Mouse (Mus musculus) cortical plate, adult 2 months (tissue): ENCODE measurements at regions not wholly inside any gene's neighbourhood (a gene's known extent, or its start where the extent isn't known, plus 50 kb on each side); places are given as distances from the start of the nearest gene placed in this dataset.

ENCODE experiments used
- H3K27ac ChIP-seq: fragments of 200-500 bp; 2 replicates; pipeline ENCODE4 v1.5.1; 2012; ENCODE audit warnings: low read length, control low read depth, inconsistent platforms; ENCODE audit not compliant: insufficient read depth
- H3K4me1 ChIP-seq: fragments of 200-500 bp; 2 replicates; pipeline ENCODE4 v1.6.1; 2011; ENCODE audit warnings: low read length; ENCODE audit not compliant: control insufficient read depth, insufficient read depth
- H3K4me3 ChIP-seq: fragments of 200-500 bp; 2 replicates; pipeline ENCODE4 v1.5.1; 2011; ENCODE audit warnings: mild to moderate bottlenecking, low read length, control low read depth; ENCODE audit not compliant: insufficient read depth
- CTCF ChIP-seq: fragments of 200-500 bp; IDR thresholded peaks from 2 replicates; pipeline ENCODE4 v1.5.1; 2011; ENCODE audit warnings: mild to moderate bottlenecking, control low read depth, low read length; ENCODE audit not compliant: insufficient read depth; ENCODE audit errors: extremely low read depth
- POLR2A ChIP-seq: fragments of 200-500 bp; IDR thresholded peaks from 2 replicates; pipeline ENCODE4 v1.6.1; 2011; ENCODE audit warnings: mild to moderate bottlenecking, low read length, control low read depth; ENCODE audit not compliant: insufficient read depth; ENCODE audit errors: extremely low read depth

DNA sequence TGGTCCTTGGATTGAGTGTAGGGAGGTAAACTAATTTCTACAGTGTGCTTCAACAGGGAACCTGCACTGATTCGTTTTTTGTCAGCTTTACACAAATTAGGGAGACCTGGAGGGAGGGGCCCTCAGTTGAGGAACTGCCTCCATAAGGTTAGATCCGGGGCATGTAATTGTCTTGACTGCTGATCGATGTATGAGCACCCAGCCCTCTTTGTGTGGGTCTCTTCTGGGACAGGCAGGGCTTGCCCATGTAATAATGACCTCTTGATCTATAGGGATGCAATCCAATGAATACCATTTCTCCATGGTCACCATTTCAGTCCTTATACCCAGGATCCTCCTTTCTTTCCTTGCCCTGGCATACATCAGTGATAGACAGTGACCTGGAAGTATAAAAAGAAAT is 398.4 kb downstream of the Rergl start:
- H3K4me1 ChIP-seq, result no peaks in the 10 kb centered on the region
- H3K27ac ChIP-seq, result no peak overlapping the region
- TF ChIP-seq CTCF (no peak), POLR2A (no peak)
- H3K4me3 ChIP-seq, result no peak overlapping the region

GRCm38 (mm10) chr6:139099273-139099672 is 402.5 kb downstream of the Rergl start:
- TF ChIP-seq CTCF (no peak), POLR2A (no peak)
- Histone ChIP-seq H3K27ac (no peak overlapping the region), H3K4me1 (no peaks in the 10 kb centered on the region), H3K4me3 (no peak overlapping the region)

- TF ChIP-seq CTCF, result no peak
- no peak for TF ChIP-seq POLR2A
- Histone ChIP-seq H3K4me1 (no peaks in the 10 kb centered on the region), H3K27ac (no peak overlapping the region), H3K4me3 (no peak overlapping the region)
Observed at GRCm38 (mm10) chr6:139075433-139075832, 417.1 kb upstream of the Igbp1b start.

DNA sequence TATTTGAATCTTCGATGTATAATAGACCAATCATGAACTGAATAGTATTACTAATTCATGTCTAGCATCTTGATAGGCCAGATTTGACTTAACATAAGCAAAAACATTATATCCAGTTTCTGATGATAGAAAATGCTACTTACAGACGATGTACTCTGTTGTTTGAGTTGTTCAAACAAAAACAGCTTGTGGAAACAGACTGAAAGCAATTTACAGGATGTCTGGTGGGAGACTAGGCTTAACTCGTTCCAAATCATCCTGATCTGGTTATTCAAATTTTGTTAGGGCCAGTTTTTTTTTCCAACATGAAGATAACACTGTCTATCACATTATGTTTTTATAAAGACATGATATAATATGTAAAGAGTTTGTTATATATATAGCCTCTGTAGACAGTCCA is 369.4 kb upstream of the Igbp1b start:
- TF ChIP-seq POLR2A (no peak), CTCF (no peak)
- H3K4me1 ChIP-seq, result no peaks in the 10 kb centered on the region
- no peak overlapping the region for H3K4me3 ChIP-seq
- H3K27ac ChIP-seq, result no peak overlapping the region

GRCm38 (mm10) chr6:139014526-139014925 is 356.2 kb upstream of the Igbp1b start:
- no peak overlapping the region for H3K27ac ChIP-seq
- no peaks in the 10 kb centered on the region for H3K4me1 ChIP-seq
- H3K4me3 ChIP-seq, result no peak overlapping the region
- TF ChIP-seq CTCF (no peak), POLR2A (no peak)

- H3K4me1 ChIP-seq, result no peaks in the 10 kb centered on the region
- TF ChIP-seq POLR2A, result no peak
- no peak for TF ChIP-seq CTCF
Observed at GRCm38 (mm10) chr6:139010501-139010900, 352.2 kb upstream of the Igbp1b start.

More at GRCm38 (mm10) chr6:139010501-139010900, 352.2 kb upstream of the Igbp1b start:
- no peak overlapping the region for H3K4me3 ChIP-seq
- no peak overlapping the region for H3K27ac ChIP-seq
